Mouse (Mus musculus): ENCODE measurements at regions not wholly inside any gene's neighbourhood (a gene's known extent, or its start where the extent isn't known, plus 50 kb on each side); places are given as distances from the start of the nearest gene placed in this dataset.

- DNase-seq (ENCODE audit: low spot score in 2 of 2), result no peak
Measured at GRCm38 (mm10) chr8:82702044-82702443, 71.9 kb downstream of the Zfp330 start.

- DNase-seq (ENCODE audit: low spot score in 2 of 2), result no peak
Measured at GRCm38 (mm10) chr8:82700471-82700870, 73.5 kb downstream of the Zfp330 start.

GRCm38 (mm10) chr8:82699221-82699620 lies 74.7 kb downstream of the Zfp330 start:
- no peak for DNase-seq (ENCODE audit: low spot score in 2 of 2)

GRCm38 (mm10) chr8:82698071-82698470 lies 75.9 kb downstream of the Zfp330 start:
- no peak for DNase-seq (ENCODE audit: low spot score in 2 of 2)

- DNase-seq (ENCODE audit: low spot score in 2 of 2), result no peak
Measured at GRCm38 (mm10) chr8:82693086-82693485, 80.9 kb downstream of the Zfp330 start.

GRCm38 (mm10) chr8:82689322-82689721 lies 84.6 kb downstream of the Zfp330 start:
- peak in 1 of 2 experiments; percentile 35 for DNase-seq (ENCODE audit: low spot score in 2 of 2)

GRCm38 (mm10) chr8:82685966-82686365 lies 88.0 kb downstream of the Zfp330 start:
- DNase-seq (ENCODE audit: low spot score in 2 of 2), result no peak

GRCm38 (mm10) chr8:82678793-82679192 lies 95.2 kb downstream of the Zfp330 start:
- DNase-seq (ENCODE audit: low spot score in 2 of 2), result no peak

GRCm38 (mm10) chr8:82677781-82678180 lies 96.2 kb downstream of the Zfp330 start:
- DNase-seq (ENCODE audit: low spot score in 2 of 2), result no peak

GRCm38 (mm10) chr8:82669241-82669640 lies 104.7 kb downstream of the Zfp330 start:
- DNase-seq (ENCODE audit: low spot score in 2 of 2), result no peak

GRCm38 (mm10) chr8:82665131-82665530 lies 108.8 kb downstream of the Zfp330 start:
- DNase-seq (ENCODE audit: low spot score in 2 of 2), result no peak

GRCm38 (mm10) chr8:82640502-82640901 lies 133.5 kb downstream of the Zfp330 start:
- DNase-seq (ENCODE audit: low spot score in 2 of 2), result no peak

- DNase-seq (ENCODE audit: low spot score in 2 of 2), result no peak
Measured at GRCm38 (mm10) chr8:82630486-82630885, 143.5 kb downstream of the Zfp330 start.

- no peak for DNase-seq (ENCODE audit: low spot score in 2 of 2)
Measured at GRCm38 (mm10) chr8:82623791-82624431, 150.0 kb downstream of the Zfp330 start.

GRCm38 (mm10) chr8:82618668-82619067 lies 155.3 kb downstream of the Zfp330 start:
- DNase-seq (ENCODE audit: low spot score in 2 of 2), result no peak

GRCm38 (mm10) chr8:82601556-82601955 lies 172.4 kb downstream of the Zfp330 start:
- peak in 1 of 2 experiments; percentile 40 for DNase-seq (ENCODE audit: low spot score in 2 of 2)

GRCm38 (mm10) chr8:82573434-82573833 lies 170.4 kb upstream of the Il15 start:
- no peak for DNase-seq (ENCODE audit: low spot score in 2 of 2)

GRCm38 (mm10) chr8:82538121-82538520 lies 135.1 kb upstream of the Il15 start:
- no peak for DNase-seq (ENCODE audit: low spot score in 2 of 2)

GRCm38 (mm10) chr8:82529153-82529552 lies 126.1 kb upstream of the Il15 start:
- no peak for DNase-seq (ENCODE audit: low spot score in 2 of 2)

- DNase-seq (ENCODE audit: low spot score in 2 of 2), result no peak
Measured at GRCm38 (mm10) chr8:82523866-82524265, 120.8 kb upstream of the Il15 start.

- DNase-seq (ENCODE audit: low spot score in 2 of 2), result no peak
Measured at GRCm38 (mm10) chr8:82498496-82498895, 95.5 kb upstream of the Il15 start.

GRCm38 (mm10) chr8:82477856-82478255 lies 74.8 kb upstream of the Il15 start:
- no peak for DNase-seq (ENCODE audit: low spot score in 2 of 2)

GRCm38 (mm10) chr8:82477426-82477769 lies 74.4 kb upstream of the Il15 start:
- no peak for DNase-seq (ENCODE audit: low spot score in 2 of 2)
